Comparison of ENCODE assay signal across 13 mouse cellular contexts in the genomic region with DNA sequence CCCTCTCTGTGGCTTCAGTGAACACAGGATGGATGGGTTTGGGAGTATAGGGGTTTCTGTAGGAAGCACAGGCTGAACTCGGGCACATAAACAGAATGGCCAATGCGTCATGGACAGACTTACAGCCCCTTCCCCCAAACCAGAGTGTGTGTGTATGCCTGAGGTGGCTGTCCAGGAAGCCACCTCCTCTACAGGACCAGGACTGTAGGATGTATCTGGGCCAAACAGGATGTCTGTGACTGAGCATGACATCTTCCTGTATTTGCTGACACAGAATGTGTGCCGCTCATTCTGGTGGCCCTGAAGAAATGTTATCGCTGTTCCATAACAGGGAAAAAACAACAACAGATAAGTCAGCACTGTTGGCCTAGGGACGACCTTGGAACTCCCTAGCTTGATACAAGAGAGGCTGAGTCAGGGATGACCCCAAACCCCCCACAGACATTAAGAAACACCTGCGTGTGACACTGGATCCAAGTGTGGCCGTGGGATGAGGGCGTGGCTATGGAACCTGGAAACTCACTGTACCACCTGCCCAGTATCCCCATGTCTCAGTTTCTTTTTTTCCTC.
DNase-seq lines count a peak whose midpoint lies in the region; ATAC-seq and TF ChIP-seq lines count a peak whose summit lies in the region.
"Had no signal": no experiment of that assay in that cellular context is flagged by ENCODE, and none has a peak within 500 bp of the region (broad histone marks: within the 10 kb centered on the region; RNA-seq: fewer than 3 reads in every experiment).

No protein-coding gene starts in this region.

- no peak overlapping the region for H3K27ac ChIP-seq in heart, postnatal 0 days (ENCODE audit: low read depth)
- no peak overlapping the region for H3K27ac ChIP-seq in heart, adult 2 months
- no peak overlapping the region for H3K27ac ChIP-seq in liver, embryonic 16.5 days (ENCODE audit: low read length)
- no peak overlapping the region for H3K27ac ChIP-seq in forebrain, postnatal 0 days (ENCODE audit: low read depth, low read length)
- H3K27ac ChIP-seq: embryonic facial prominence, embryonic 13.5 days; limb, embryonic 12.5 days had no signal

- H3K4me1 ChIP-seq in heart, postnatal 0 days (ENCODE audit: control insufficient read depth, insufficient read depth) = no peaks in the 10 kb centered on the region
- H3K4me1 ChIP-seq in heart, adult 2 months (ENCODE audit: control insufficient read depth, insufficient read depth, low read length) = peaks cover 4% of the 10 kb centered on the region
- no peaks in the 10 kb centered on the region for H3K4me1 ChIP-seq in liver, embryonic 16.5 days (ENCODE audit: control insufficient read depth, low read depth, low read length)
- H3K4me1 ChIP-seq in forebrain, postnatal 0 days (ENCODE audit: insufficient read depth) = no peaks in the 10 kb centered on the region

- H3K9me3 ChIP-seq in heart, postnatal 0 days (replicated peaks; ENCODE audit: control insufficient read depth, low read length) = no peaks in the 10 kb centered on the region
- no peaks in the 10 kb centered on the region for H3K9me3 ChIP-seq in liver, embryonic 16.5 days (replicated peaks; ENCODE audit: control insufficient read depth, low read length)
- no peaks in the 10 kb centered on the region for H3K9me3 ChIP-seq in forebrain, postnatal 0 days (ENCODE audit: low read length)
- H3K9me3 ChIP-seq: embryonic facial prominence, embryonic 13.5 days had no signal

- no peak for TF ChIP-seq CTCF in heart, postnatal 0 days (IDR thresholded peaks at IDR 0.05; ENCODE audit: low read depth)
- no peak for TF ChIP-seq CTCF in heart, adult 2 months (IDR thresholded peaks at IDR 0.05)
- no peak for TF ChIP-seq CTCF in forebrain, postnatal 0 days (IDR thresholded peaks at IDR 0.05; ENCODE audit: low read depth)

- no peak overlapping the region for H3K9ac ChIP-seq in heart, postnatal 0 days (replicated peaks; ENCODE audit: low read depth, low read length)
- no peak overlapping the region for H3K9ac ChIP-seq in heart, adult 2 months (ENCODE audit: low read depth, low read length)
- H3K9ac ChIP-seq in liver, embryonic 16.5 days (ENCODE audit: low read depth, low read length) = no peak overlapping the region
- no peak overlapping the region for H3K9ac ChIP-seq in forebrain, postnatal 0 days
- H3K9ac ChIP-seq: embryonic facial prominence, embryonic 13.5 days; limb, embryonic 12.5 days had no signal

- no peaks in the 10 kb centered on the region for H3K27me3 ChIP-seq in heart, postnatal 0 days (ENCODE audit: control insufficient read depth, insufficient read depth, low read length)
- no peaks in the 10 kb centered on the region for H3K27me3 ChIP-seq in heart, adult 2 months (ENCODE audit: control insufficient read depth, insufficient read depth, low read length)
- H3K27me3 ChIP-seq in liver, embryonic 16.5 days (ENCODE audit: control insufficient read depth, insufficient read depth, low read depth, low read length) = peaks cover 2% of the 10 kb centered on the region; the same call in 1 of the 2 replicates
- no peaks in the 10 kb centered on the region for H3K27me3 ChIP-seq in forebrain, postnatal 0 days (ENCODE audit: insufficient read depth, low read length)
- H3K27me3 ChIP-seq: embryonic facial prominence, embryonic 13.5 days; limb, embryonic 12.5 days had no signal

- TF ChIP-seq EP300 in heart, postnatal 0 days (IDR thresholded peaks at IDR 0.05; ENCODE audit: low read depth) = no peak
- TF ChIP-seq EP300 in heart, adult 2 months (IDR thresholded peaks at IDR 0.05; ENCODE audit: insufficient read depth, low read depth, low read length) = no peak

- no peaks in the 10 kb centered on the region for H3K36me3 ChIP-seq in heart, postnatal 0 days (replicated peaks; ENCODE audit: control insufficient read depth, insufficient read depth, low read length)
- H3K36me3 ChIP-seq in heart, adult 2 months (ENCODE audit: control insufficient read depth, insufficient read depth, low read length) = no peaks in the 10 kb centered on the region
- H3K36me3 ChIP-seq in liver, embryonic 16.5 days (ENCODE audit: control insufficient read depth, insufficient read depth) = no peaks in the 10 kb centered on the region
- H3K36me3 ChIP-seq in forebrain, postnatal 0 days (ENCODE audit: insufficient read depth) = no peaks in the 10 kb centered on the region
- H3K36me3 ChIP-seq: embryonic facial prominence, embryonic 13.5 days; limb, embryonic 12.5 days had no signal

- 67% methylated on average over 8 of the region's 8 CpGs for WGBS in heart, postnatal 0 days
- WGBS in heart, adult 2 months = 52% methylated on average over 8 of the region's 8 CpGs
- WGBS in liver, embryonic 16.5 days (ENCODE audit: insufficient replicate concordance) = 42% methylated on average over 8 of the region's 8 CpGs
- 91% methylated on average over 8 of the region's 8 CpGs for WGBS in forebrain, postnatal 0 days

- no peak overlapping the region for H3K4me2 ChIP-seq in heart, postnatal 0 days (ENCODE audit: low read depth, low read length)
- H3K4me2 ChIP-seq in liver, embryonic 16.5 days (ENCODE audit: low read depth, low read length) = no peak overlapping the region
- no peak overlapping the region for H3K4me2 ChIP-seq in forebrain, postnatal 0 days (ENCODE audit: low read depth)
- H3K4me2 ChIP-seq: embryonic facial prominence, embryonic 13.5 days; limb, embryonic 12.5 days had no signal

- H3K79me2 ChIP-seq in heart, adult 2 months (replicated peaks; ENCODE audit: control insufficient read depth, insufficient read depth, low read length) = no peaks in the 10 kb centered on the region

- TF ChIP-seq POLR2A in heart, adult 2 months (IDR thresholded peaks at IDR 0.05; ENCODE audit: insufficient read depth, low read depth, low read length) = no peak

- DNase-seq in heart, postnatal 0 days (ENCODE audit: low spot score) = peak; percentile 36
- no peak for DNase-seq in heart, adult 2 months
- DNase-seq in 416B (ENCODE audit: low read depth) = peak; percentile 39
- no peak for DNase-seq in frontal cortex, adult 2 months (ENCODE audit: extremely low spot score in 1 of 2, low spot score in 1 of 2)
- no peak for DNase-seq in forebrain, postnatal 0 days
- DNase-seq: cerebellum, postnatal 14 days; gastrocnemius, postnatal 36 days; layer of hippocampus, adult 9-11 months had no signal

- intact Hi-C loops in heart, adult 2 months (cut with DNase I) = no loop called here

- ATAC-seq in heart, postnatal 0 days (ENCODE audit: insufficient read depth, low read depth) = peak; percentile 67
- peak; percentile 50; the same call in 1 of the 2 replicates for ATAC-seq in common myeloid progenitor, adult 5-6 weeks (replicated peaks; ENCODE audit: low read depth, poor library complexity, severe bottlenecking)
- peak; percentile 53; the same call in 1 of the 2 replicates for ATAC-seq in liver, embryonic 16.5 days (ENCODE audit: low read depth)
- no peak for ATAC-seq in forebrain, postnatal 0 days
- ATAC-seq: forebrain, embryonic 14.5 days had no signal

- H3K4me3 ChIP-seq in heart, postnatal 0 days (ENCODE audit: low read depth, low read length) = no peak overlapping the region
- no peak overlapping the region for H3K4me3 ChIP-seq in heart, adult 2 months
- no peak overlapping the region for H3K4me3 ChIP-seq in liver, embryonic 16.5 days (ENCODE audit: low read depth, low read length)
- no peak overlapping the region for H3K4me3 ChIP-seq in forebrain, postnatal 0 days (ENCODE audit: low read depth, low read length)
- H3K4me3 ChIP-seq: embryonic facial prominence, embryonic 13.5 days; limb, embryonic 12.5 days had no signal

Comparison
In these comparisons a context has a peak if more than half of its experiments do, and no peak if none do; other contexts are left out.
1. DNase-seq: peak in heart, postnatal 0 days (single experiment) and 416B (single experiment); none in heart, adult 2 months (0 of 2), frontal cortex, adult 2 months (0 of 2) and forebrain, postnatal 0 days (single experiment).